Mouse (Mus musculus) embryo, embryonic 11 days (tissue): ENCODE data around the gene Raver1.
A peak's percentile ranks its signal among the peaks of the same experiment; 100 is the strongest.

Experiments used
- DNase-seq: peaks from one replicate; pipeline ENCODE4 v3.0.0-alpha.2; 2015

Raver1 gene

GRCm38 (mm10) chr9:21091707-21092320 lies at the start of gene Raver1, which contains the start of gene Gm38431:
Raver1 (minus strand) TSS chr9:21092008.
Gm38431 (minus strand) TSS chr9:21091997.
- peak; percentile 99 for DNase-seq

DNA sequence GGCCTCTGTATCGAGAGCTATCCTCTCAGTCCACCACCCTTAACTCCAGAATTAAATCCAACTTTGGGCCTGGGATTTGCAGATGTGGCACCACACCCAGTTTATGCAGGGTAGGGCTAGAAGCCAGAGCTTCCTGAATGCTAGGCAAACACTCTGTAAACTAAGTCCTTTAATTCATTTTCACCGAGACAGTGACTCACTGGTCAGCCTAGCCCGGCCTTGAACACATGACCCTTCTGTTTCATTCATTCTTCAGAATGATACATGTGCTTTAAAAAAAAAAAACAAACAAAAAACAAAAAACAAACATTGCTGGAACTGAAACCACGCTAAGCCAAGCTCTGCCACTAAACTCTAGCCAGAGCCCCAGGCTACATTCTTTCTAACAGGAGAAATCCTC lies 46.6 kb upstream of the Raver1 start:
- no peak for DNase-seq

DNA sequence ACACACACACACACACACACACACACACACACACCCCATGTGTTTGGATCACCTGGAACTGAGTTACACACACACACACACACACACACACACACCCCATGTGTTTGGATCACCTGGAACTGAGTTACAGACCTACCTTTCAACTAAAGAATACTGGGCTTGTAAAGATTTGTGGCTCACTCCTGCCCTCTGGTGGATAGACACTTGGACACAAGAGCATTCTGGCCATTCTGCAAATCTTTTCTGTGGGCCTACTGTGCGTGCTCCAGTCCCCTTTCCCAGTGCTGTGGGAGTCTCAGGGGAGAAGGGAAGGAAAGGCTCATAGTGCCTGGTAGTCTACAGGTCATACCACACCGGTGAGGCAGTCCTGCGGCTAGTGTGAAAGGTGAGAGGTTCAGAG lies 45.4 kb upstream of the Raver1 start:
- DNase-seq = peak; percentile 73

DNA sequence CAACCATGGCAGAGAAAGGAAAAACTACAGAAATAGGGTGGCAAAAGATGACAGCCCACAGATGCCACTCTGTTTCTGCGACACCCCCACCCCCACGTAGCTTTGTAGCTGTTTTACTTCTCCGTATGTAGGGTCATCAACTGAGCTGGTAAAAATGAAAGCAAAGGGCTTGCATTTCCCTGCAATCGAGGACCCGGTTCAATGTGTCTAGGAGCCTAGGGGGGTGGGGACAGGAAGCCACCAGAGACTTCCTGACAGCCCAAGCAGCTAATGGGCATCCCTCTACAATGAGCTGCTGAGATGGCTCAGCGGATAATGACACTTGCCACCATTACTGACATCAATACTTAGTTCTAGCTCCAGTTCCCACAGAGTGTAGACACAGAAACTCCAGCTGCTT lies 44.6 kb upstream of the Raver1 start:
- no peak for DNase-seq

DNA sequence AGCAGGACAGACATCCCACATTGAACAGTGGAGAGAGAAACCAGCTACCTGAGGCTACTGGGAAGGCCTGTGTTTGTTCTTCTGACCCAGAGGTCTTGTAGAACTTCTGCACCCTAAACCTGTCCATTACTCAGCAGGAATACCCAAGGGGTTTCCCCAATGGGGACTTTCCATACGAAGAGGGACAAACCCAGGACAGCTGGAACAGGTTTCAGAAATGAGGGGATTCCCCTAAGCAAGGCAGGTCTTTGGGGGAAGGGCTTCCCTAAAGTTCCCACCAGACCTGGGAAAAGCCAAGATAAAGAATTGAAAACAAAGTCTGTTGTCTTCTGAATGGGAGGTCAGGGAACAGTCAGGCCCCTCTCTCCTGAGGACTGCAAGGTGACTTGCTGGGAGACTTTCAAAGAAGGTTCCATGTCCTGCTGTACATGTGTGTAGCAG lies 44.2 kb upstream of the Raver1 start:
- DNase-seq = no peak

- no peak for DNase-seq
Measured at GRCm38 (mm10) chr9:21135329-21135890, 43.6 kb upstream of the Raver1 start.

GRCm38 (mm10) chr9:21134595-21135328 lies 43.0 kb upstream of the Raver1 start:
- DNase-seq = no peak

DNA sequence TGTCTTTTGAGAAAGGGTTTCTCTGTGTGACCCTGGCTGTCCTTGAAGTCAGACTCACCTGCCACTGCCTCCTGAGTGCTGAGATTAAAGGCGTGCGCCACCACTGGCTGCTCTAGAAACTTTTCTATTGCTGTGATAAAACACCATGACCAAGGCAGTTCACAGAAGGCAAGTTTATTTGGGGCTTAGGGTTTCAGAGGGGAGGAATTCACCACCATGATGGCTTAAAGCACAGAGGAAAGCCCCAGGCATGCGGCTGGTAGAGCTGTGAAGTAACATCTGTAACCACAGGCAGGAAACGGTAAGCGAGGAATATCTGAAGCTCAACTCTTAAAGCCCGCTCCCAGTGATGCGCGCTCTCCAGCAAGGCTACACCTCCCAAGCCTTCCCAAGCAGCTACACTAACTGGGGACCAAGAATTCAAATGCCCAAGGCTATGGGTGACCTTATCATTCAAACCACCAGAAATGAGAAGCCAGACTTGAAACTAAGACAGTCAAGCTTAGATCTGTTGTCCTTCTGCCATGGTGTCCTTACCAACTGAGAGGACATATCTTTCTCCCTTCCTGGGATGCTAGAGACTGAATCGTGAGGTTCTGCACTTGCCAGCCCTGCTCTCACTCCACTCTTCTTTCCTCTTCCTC lies 41.4 kb upstream of the Raver1 start:
- DNase-seq = no peak

GRCm38 (mm10) chr9:21132102-21132775 lies 40.4 kb upstream of the Raver1 start:
- no peak for DNase-seq

DNA sequence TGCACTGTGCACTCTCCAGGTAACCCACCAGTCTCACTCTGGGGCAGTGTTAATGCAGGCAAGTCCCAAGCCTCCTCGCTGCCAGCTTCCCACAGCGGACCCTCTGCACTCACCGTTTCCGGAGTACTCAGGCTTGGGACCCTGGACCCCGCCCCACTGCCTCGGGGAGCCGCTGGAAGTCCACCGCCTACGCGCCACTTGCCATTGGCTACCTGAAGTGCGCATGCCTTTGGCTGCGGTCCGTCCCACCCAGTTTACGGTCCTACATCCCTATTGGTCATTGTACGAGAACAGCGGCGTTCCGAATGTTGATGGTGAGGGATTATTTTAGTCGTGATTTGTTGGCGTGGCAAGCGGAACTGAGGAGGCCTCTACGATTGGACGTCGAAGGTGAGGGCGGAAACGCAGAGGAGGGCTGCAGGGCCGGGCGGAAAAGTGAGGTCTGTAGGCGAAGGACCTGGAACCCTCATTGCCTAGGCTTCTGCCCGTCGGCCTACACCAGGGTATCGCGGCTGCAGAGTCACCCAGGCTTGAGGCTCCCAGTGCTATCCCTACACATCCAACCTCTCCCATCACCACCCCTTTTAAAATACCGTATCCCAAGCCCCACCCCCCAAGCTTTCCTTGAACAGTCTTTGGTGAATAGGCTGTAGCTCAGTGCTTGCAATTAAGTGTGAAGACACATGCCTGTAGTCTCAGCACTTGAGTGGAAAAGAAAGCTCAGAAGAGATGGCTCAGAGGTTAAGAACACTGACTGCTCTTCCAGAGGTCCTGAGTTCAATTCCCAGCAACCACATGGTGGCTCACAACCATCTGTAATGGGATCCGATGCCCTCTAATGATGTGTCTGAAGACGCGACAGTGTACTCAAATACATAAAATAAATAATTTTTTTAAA lies 39.5 kb upstream of the Raver1 start, which contains the start of gene Tyk2:
Gene Tyk2 (minus strand): TSS at position 185 of the 898 bp plus-strand sequence.
- DNase-seq = peak; percentile 97

DNA sequence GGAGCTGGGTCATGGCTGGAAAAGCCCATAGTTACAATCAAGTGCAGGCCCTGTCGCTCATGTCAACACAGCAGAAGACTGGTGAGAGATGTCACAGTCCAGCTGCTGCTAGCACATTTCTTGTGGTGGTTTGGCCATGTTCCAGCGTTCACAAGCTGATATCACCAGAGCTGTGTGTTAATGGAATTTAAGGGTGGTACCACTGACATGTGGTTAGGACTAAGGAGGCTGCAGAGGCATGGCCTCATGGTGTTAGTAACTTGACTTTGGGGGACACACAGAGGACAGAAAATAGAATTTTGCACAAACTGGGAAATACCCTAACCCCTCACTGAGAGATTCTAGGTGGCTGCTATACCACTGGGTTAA lies 34.4 kb upstream of the Raver1 start:
- no peak for DNase-seq

DNA sequence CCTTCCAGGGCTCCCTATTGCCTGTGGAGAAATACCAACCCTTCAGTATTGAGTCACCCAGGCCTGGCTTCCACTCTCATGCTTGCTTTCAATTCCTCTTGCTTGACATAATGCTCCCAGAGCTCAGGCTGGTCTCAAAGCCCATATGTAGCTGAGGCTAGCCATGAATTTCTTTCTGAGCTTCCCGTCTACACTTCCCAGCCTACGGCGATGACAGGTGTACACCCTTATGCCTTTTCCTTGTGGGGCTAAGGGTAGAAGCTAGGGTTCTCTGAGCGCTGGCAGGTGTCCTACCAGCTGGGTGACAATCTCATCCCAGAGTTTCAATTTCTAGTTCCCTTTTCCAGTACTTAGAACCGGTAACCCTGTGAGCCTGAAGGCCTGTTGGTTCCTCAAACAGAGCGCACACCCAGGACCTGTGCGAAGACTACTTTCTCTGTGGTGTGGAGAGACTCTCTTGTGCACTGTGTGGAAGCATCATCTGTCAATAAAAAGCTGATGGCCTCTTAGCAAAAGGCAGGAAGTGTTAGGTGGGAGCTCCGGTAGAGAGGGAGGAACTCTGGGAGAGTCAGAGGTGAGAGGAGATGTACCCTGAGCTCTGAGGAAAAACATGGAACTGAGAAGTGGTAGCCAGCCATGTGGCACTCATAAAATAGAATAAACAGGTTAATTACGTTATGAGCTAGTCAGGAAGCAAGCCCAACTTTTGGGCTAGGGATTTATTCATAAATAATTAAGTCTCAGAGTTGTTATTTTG lies 33.9 kb upstream of the Raver1 start:
- no peak for DNase-seq

- no peak for DNase-seq
Measured at GRCm38 (mm10) chr9:21124837-21125236, 33.0 kb upstream of the Raver1 start.

DNA sequence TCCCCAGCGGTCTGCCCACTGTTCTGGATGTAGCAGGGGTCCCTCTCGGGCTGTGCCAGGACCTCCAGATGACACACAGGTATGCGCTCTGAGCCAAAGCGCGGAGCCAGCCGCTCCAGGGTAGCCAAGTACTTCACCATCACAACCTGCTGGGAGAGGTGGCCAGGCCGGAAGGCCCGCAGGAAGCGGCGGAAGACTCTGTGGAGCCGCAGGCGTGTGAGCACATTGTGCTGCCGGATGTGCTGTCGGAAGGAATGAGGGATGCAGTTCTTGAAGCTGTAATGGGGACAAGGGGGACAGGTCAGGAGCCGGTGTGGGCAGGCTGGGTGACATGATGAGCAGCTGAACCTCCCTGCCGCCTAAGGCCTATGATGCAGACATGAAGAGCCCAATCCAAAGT lies 29.7 kb upstream of the Raver1 start:
- no peak for DNase-seq

DNA sequence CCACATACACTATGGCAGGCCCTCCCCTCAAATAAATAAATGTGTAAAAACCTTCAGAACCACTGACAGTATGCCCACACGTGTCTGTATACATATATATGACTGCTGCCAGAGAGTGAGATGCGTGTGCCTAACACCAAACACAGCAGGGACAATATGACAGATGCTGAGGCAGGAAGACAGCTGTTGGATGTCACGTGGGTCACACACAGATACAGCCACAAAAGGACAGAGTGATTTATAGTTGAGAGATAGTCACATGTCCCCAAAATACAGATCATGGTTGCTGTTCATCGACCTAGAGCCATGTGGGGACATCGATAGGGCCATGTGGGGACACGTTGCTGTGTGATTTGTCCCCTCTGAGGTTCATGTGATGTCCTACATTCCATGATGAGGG lies 25.3 kb upstream of the Raver1 start:
- no peak for DNase-seq

DNA sequence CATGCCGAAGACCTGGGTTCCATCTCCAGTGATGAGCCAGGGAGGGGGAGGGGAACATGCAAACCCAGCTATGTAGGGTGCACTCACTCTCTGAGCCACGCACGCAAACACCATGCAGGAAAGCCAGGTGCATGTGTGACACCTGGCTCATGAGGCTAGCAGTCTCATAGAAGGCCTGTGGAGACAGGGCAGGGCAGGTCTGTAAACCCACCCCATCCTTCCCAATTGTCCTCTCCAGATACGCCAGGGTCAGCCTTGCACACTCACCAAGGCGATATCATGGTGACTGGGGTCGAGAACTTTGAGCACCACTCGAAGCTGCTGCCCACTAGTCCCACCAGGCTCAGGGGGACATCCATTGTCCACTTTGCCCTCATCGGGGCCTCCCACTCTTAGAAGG lies 23.3 kb upstream of the Raver1 start:
- DNase-seq = no peak

DNA sequence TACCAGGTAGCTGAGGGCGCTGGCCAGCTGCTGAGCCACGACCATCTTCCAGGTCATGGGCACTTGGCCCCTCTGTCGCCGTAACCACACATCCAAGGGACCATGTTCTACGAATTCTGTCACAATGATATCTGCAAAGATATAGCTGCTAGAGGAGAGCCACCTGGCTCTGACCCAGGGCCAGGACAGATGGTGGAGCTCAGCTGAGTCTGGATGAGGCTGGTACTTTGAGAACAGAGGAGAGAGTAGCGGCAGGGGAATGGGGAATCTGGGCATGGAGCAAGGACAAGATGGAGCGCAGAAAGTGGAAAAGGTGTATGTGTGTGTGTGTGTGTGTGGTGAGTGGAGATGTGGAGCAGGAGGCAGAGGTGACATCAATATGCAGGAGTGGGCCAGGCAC lies 22.4 kb upstream of the Raver1 start:
- DNase-seq = no peak

- no peak for DNase-seq
Measured at GRCm38 (mm10) chr9:21113751-21114150, 21.9 kb upstream of the Raver1 start.

DNA sequence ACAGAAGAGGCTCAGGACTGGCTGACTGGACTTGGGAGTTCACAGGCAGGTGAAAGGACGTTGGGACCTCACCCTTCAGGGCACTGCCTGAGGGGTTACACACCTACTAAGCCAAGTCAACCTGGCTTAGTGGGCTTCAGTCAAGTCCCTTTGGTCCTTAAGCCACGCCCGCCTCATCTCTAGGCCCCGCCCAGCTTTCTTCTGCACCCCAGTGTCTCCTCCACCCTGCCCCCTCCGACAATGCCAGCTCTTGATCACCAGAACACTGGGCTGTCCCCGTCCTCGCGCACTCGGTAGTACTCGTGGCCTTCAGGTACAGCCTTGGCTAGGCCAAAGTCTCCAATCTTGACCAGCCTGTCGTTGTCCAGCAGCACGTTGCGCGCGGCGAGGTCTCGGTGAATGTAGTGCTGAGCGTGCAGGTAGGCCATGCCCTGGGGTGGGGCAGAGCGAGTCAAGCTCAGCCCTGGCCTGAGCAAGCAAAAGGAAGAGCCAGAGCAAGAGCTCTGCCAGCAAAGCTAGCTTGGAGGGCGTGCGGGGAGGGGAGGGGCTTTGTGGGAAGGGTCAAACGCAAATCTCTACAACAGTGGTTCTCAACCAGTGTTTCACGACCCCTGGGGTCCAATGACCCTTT lies 15.9 kb upstream of the Raver1 start:
- DNase-seq = no peak

GRCm38 (mm10) chr9:21105760-21106564 lies 14.2 kb upstream of the Raver1 start:
- no peak for DNase-seq
